Mouse (Mus musculus) brown adipose tissue, adult 24 weeks (tissue): ENCODE results near the gene Has1. TPM values are rescaled to one million over a fixed set of nuclear protein-coding genes. Genes with fewer than 3 reads are reported as not detected.

Source experiments
- H3K27ac ChIP-seq: fragments of 200-500 bp; replicated peaks from 2 replicates; pipeline ENCODE4 v1.5.1; 2012; ENCODE audit warnings: low read depth, mild to moderate bottlenecking, low read length
- H3K4me1 ChIP-seq: fragments of 200-500 bp; 2 replicates; pipeline ENCODE4 v1.6.1; 2012; ENCODE audit warnings: low read length, mixed read lengths; ENCODE audit not compliant: control insufficient read depth, insufficient read depth, insufficient read length
- H3K4me3 ChIP-seq: fragments of 200-500 bp; 2 replicates; pipeline ENCODE4 v1.5.1; 2012; ENCODE audit warnings: low read depth, mild to moderate bottlenecking, low read length, moderate library complexity; ENCODE audit not compliant: insufficient read depth
- polyA plus RNA-seq: library from polyadenylated mRNA; stranded (reverse); fragments of >200 nt; gene quantifications from 2 replicates; pipeline ENCODE4 v1.2.4, GENCODE M21; 2012; ENCODE audit not compliant: missing spikeins, insufficient read depth, insufficient read length

Has1 gene
- polyA plus RNA-seq, 1 experiment = 1.5 TPM

DNA sequence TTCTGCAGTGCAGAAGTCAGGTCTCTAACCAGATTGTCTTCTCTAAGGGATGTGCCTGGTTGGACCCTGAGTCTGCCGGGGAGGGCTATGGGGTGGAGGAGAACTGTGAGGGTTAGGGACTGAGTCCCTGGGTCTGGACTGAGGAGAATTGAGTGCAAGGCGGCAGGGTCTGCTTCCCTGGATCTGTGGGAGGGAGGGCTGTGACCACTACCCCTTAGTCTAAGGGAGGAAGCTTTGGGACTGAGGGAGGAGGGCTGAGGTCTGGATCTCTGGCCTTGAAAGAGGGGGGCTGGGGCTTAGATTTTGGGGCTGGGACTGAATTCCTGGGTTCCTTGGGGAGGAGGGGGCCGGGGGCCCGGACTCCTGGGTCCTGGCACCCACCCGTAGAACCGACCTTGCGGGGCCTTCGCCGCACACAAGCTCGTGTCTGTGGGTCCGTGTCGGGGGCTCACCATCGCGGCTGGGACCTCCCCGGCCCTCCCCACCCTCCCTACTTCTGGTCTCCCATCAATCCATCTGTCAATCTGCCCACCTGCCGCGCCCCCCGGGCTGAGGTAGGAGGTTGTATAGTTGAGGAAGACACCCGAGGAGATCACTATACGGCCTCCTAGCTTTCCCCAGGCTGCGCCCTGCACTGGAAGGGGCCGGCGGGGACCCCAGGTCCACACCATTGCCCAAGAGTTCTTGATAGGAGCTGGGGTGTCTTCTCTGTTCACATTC, 25.0 kb downstream of the Has1 start:
- peak overlapping the region; percentile 24 for H3K4me3 ChIP-seq
- peak overlapping the region; percentile 71 for H3K27ac ChIP-seq

DNA sequence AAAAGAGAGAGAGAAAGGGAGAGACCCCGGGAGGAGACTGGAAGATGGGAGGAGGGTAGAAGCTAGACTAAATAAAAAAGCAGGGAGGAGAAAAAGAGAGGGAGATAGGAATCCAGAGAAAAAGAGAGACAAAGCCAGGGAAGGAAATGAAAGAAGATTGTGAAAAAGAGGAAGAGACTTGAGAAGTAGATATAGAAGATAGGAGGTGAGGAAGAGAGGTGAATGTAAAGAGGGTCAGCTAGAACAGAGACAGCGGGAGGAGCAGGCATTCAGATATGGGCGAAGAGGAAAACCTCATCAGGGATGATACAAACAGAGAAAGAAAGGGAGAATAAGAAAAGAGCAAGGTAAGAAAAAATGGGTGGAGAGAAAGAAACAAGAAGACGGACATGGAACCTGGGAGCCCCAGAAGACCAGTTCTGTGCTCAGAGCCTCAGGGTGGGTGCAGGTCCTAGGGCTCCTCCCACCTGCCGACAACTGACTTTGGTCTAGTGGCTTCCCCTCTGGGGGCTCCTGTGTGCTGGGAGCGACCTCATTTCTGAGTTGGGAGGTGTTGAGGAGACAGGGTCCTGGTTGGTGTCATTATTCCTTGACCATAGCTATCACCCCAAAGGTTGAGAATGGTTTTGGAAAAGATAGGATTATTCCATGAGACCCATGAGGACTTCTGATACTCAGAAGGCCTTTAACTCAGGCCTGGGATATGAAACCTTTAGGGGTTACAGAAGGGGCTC, 25.8 kb downstream of the Has1 start:
- H3K4me1 ChIP-seq = 0 out of 2 replicates have a peak, but pooled peaks cover 5% of the 10 kb centered on the region
- peak overlapping the region; percentile 24 for H3K4me3 ChIP-seq
- H3K27ac ChIP-seq = peak overlapping the region; percentile 71

More for the DNA sequence above, 25.0 kb downstream of the Has1 start:
- 0 out of 2 replicates have a peak, but pooled peaks cover 5% of the 10 kb centered on the region for H3K4me1 ChIP-seq

DNA sequence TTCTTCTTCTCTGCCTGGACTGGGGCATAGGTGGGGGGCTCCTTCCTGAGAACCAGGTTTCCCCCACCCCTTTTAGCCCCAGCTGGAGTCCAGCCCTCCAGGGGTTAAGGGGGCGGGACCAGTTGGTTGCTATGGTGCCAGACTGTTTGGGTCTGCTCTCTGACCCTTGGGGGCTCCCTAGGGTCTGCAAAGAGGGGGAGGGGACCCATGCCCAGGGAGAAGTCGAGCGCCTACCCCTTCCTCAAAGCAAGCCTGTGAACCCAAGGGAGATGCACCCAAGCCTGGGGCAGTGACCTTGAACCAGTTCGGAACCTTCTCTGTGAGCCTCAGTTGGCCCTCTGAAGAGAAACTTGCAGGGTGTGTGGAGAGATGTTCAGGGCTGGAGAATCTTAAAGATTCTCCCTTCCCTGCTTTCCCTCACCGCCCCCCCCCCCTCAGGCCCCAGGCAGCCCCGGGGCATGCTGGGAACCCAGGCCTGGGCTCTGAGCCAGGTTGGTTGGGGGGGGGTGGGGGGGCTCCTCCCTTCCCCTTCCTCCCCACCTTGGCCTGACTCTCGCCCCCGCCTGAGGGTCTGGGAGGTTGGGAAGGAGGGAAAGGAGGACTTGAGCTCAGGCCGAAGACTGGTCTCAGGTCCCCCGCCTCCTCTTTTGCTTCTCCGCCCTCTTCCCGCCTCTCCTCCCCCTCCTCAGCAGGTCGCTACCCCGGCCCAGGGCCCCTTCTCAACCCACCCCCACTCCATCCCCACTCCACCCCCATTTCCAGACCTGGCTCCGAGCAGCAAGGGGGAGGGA, 26.6 kb downstream of the Has1 start:
- peak overlapping the region; percentile 97 for H3K27ac ChIP-seq
- H3K4me1 ChIP-seq = 0 out of 2 replicates have a peak, but pooled peaks cover 5% of the 10 kb centered on the region
- peak overlapping the region; percentile 87 for H3K4me3 ChIP-seq

DNA sequence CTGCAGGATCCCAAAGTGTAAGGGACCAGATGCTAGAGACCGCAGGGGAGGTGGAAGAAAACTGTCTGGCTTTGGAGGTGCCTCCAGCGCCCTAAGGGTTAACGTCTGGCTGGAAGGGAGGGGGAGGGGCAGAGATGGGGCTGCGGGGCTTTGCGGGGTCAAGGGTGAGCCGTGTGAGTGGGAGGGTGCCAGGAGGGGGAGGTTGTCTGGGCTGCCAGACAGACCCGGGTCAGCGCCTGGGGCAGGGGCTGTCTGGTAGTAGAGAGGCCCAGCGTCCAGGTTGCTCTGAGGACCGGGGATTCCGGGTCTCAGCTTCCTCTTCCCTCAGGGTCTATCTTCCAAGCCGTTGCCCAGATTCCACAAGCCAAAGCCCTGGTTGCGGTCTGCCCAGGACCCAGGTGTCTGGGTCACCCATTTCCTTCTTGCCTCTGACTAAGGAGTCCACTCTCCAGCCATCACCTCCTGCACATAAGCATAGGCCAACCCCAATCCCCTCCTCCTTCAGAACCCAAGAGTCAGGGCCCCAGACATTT, 27.3 kb downstream of the Has1 start:
- Histone ChIP-seq H3K27ac (peak overlapping the region; percentile 97), H3K4me3 (peak overlapping the region; percentile 87), H3K4me1 (0 out of 2 replicates have a peak, but pooled peaks cover 5% of the 10 kb centered on the region)

DNA sequence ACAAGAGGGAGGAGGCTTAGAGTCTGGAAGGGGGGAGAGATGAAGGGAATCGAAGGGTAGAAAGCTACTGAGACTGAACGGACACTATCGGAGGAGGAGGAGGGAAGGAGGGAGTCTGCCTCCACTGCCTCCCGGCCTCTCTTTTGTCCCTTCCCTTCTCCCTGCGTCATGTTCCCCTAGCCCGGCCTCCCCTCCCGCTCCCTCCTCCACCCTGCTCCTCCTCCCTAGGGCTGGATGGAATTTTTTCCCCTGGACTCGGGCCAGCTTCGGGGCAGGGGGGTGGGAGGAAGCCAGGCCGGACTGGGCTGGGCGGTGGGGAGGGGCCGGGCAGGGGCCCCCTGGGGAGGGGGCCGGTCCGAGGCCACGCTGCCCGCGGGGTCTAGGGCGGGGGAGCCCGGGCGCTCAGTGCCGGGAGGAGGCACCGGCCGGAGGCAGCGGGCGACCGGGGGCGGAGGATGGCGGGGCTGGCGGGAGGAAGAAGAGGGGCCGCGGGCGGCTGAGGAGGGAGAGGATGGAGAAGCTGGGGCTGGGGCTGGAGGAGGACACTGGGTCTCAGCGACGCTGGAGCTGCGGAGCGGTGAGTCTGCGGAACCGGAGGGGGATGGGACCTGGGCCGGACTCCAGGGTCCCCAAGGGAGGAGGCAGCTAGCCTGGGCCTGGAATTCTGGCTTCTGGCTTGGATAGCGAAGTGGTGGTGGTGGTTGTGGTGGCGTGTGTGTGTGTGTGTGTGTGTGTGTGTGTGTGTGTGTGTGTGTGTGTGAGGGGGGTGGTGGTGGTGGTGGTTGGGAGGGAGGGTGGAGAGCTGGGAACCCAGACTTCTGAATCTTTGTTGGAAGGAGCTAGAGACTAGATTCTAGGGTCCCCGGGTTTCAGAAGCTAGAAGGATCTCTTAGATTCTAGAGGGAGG, 28.0 kb downstream of the Has1 start, which contains the start of gene Spaca6:
Spaca6 (plus strand) TSS at position 408 of the 907 bp plus-strand sequence.
- 0 out of 2 replicates have a peak, but pooled peaks cover 5% of the 10 kb centered on the region for H3K4me1 ChIP-seq
- peak within 1 kb of the TSS; percentile 87 for H3K4me3 ChIP-seq
- peak within 1 kb of the TSS; percentile 99 for H3K27ac ChIP-seq

DNA sequence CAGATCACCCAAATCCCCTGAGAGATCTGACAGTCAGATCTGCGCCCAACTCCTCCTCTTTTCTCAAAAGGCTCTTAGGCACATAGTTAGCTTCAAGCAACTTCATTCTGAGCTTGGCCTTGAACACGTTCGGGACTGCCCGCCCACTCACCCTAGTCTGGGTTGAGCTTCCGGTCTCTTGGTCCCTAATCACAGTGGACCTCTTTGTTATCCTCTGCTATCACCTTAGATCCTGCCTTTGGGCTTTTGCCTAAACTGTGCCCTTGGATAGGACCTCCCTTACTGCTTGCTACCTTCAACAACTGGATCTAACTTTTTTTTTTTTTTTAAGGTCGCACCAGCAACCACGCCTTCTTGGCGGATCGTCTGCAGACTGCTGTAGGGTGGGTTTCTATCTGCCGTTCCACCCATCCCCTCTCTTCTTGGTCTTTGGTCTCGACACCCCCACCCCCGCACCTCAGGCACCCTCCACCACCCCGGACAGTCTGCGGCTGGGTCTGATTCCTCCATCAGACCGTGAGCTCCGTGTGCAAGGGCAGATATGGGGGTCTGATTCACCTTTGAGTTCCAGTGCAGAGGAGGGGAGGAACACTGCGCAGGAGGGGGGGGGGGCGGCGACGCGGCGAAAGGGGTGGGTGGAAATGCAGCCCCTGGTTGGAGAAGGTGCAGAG, 28.9 kb downstream of the Has1 start:
- peak overlapping the region; percentile 81 for H3K4me3 ChIP-seq
- peak overlapping the region; percentile 99 for H3K27ac ChIP-seq
- H3K4me1 ChIP-seq = 0 out of 2 replicates have a peak, but pooled peaks cover 5% of the 10 kb centered on the region

DNA sequence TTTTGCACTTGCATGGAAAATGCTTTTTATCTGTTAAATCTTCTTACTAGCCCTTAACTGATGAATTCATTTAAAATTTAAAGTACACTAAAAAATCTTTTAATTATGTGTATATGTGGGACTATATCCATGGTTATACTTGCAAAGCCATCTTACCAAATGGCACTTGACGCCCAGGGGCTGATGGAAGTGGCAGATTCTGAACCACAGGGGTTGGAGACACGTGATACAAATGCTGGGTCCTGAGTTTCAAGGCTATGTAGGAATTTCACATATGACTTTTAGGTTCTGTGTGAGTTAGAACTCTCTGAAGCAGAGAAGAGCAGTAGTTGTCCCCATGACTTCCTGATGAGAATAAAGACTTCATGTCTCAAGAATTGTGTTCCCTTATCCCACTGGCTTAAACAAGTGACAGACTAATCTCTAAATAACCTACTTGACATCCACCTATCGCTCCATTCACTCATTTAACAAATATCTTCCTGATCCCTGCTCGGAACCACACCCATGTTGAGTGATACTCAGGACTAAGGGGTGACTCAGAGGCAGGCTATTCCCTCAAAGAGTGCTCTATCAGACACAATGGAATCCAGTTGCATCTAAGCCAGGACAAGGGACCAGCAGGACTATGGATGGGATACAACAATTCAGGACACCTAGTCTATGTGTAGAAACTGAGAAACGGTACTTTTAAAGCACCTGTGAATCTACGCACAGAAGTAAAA, 31.2 kb downstream of the Has1 start:
- Histone ChIP-seq H3K27ac (no peak overlapping the region), H3K4me3 (no peak overlapping the region), H3K4me1 (no peaks in the 10 kb centered on the region)

DNA sequence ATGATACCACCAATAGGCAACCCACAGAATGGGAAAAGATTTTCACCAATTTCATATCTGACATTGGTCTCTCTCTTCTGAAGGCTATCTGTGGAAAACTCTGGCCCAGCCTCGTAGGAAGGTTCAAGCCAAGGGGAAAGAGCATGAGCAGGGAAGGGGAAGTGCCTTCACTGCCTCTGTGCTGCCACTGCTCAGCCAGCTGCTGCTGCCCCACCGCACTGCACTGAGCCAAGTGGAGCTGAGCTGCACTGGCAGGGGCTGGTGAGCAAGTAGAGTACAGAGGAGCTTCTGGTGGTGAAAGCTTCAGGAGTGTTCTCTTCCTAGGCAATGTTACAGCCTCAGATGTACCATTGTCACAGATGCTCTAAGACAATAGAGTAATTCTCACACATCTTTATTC, 59.5 kb downstream of the Has1 start:
- H3K4me3 ChIP-seq = no peak overlapping the region
- no peaks in the 10 kb centered on the region for H3K4me1 ChIP-seq
- H3K27ac ChIP-seq = no peak overlapping the region

Other genes starting within 250 kb of the Has1 start
- gene Lnpep, start 230.2 kb downstream of the Has1 start, polyA plus RNA-seq = 23.2 and 29.8 TPM in 2 replicates
- not detected in 2 replicates for gene Vmn2r90, start 151.5 kb downstream of the Has1 start, polyA plus RNA-seq
- 19.4 and 20.7 TPM in 2 replicates for gene Spaca6, start 28.0 kb downstream of the Has1 start, polyA plus RNA-seq
- gene Fpr1, start 28.7 kb upstream of the Has1 start, polyA plus RNA-seq = 2.6 TPM in 1 of 2 replicates, not detected in the other
- 1.3 and 1.6 TPM in 2 replicates for gene Fpr2, start 32.6 kb upstream of the Has1 start, polyA plus RNA-seq
- gene Fpr3, start 32.6 kb upstream of the Has1 start, polyA plus RNA-seq = not detected in 2 replicates
- gene Fpr-rs4, start 166.5 kb upstream of the Has1 start, polyA plus RNA-seq = not detected in 2 replicates
- not detected in 2 replicates for gene Vmn2r124, start 194.2 kb upstream of the Has1 start, polyA plus RNA-seq
- gene Vmn2r91, start 229.8 kb upstream of the Has1 start, polyA plus RNA-seq = not detected in 2 replicates